Comparison of ENCODE assay signal across 8 mouse cellular contexts in the genomic region with DNA sequence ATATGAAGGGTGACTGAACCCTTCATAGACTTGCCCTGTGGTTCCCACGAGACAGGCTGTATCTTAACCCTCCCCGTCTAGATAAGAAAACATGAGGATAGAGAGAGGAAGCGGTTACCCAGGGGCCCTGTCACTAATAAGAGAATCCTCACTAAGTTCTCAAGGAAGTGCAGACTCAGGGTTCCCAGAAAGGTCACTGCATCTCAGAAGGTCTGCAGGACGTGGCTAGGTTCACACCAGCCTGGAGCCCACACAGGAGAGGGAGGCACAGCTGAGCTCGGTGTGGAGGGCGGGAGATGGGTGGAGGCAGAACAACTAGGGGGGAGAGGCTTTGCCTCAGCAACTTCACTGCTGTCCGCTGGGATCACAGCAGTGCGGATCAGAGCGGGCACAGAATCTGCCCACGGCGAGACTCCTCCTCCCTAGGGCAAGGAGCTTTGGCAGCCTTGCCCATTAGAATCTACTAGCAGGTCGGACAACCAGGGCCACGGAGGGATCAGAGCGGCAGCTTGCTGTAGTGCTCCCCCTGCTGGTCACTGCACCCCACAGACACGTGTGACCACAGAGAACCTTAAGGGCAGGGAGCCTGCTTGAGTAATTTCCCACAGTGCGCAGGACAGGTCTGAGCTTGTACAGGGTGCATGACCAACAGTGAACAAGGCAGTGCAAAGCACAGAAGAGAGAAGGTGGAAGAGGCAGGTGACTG. TPM values are rescaled to one million over a fixed set of nuclear protein-coding genes. Genes with fewer than 3 reads are reported as not detected.
DNase-seq lines count a peak whose midpoint lies in the region; ATAC-seq and TF ChIP-seq lines count a peak whose summit lies in the region.

No protein-coding gene starts in this region.

- peaks cover 22% of the 10 kb centered on the region for H3K4me1 ChIP-seq in G1E (ENCODE audit: insufficient read depth, low read depth, low read length)
- peaks cover 16% of the 10 kb centered on the region for H3K4me1 ChIP-seq in erythroblast, embryonic 14.5 days (ENCODE audit: control insufficient read depth)
- H3K4me1 ChIP-seq in heart, embryonic 16.5 days (ENCODE audit: control insufficient read depth, insufficient read depth, low read length) = peaks cover 23% of the 10 kb centered on the region

- peak; percentile 77 for TF ChIP-seq CTCF in G1E (IDR thresholded peaks at IDR 0.05; ENCODE audit: low read depth, low read length)

- no peaks in the 10 kb centered on the region for H3K36me3 ChIP-seq in G1E (replicated peaks)
- no peaks in the 10 kb centered on the region for H3K36me3 ChIP-seq in erythroblast, embryonic 14.5 days (ENCODE audit: control insufficient read depth)
- peaks cover 17% of the 10 kb centered on the region; the same call in 1 of the 2 replicates for H3K36me3 ChIP-seq in heart, embryonic 16.5 days (ENCODE audit: control insufficient read depth, insufficient read depth)

- peak; percentile 66 for ATAC-seq in G1E (ENCODE audit: extremely low read depth, insufficient number of reproducible peaks, low FRiP score, poor library complexity, severe bottlenecking)
- peak; percentile 71 for ATAC-seq in heart, embryonic 16.5 days (replicated peaks; ENCODE audit: extremely low read depth, insufficient read depth, low FRiP score)

- peak overlapping the region; percentile 51; the same call in 1 of the 2 replicates for H3K27ac ChIP-seq in heart, embryonic 16.5 days (ENCODE audit: low read length)

- peak overlapping the region; percentile 62 for H3K9ac ChIP-seq in heart, embryonic 16.5 days (ENCODE audit: low read length)

- peaks cover 57% of the 10 kb centered on the region for H3K27me3 ChIP-seq in G1E (ENCODE audit: insufficient read depth, low read length)
- H3K27me3 ChIP-seq in erythroblast, embryonic 14.5 days (ENCODE audit: control insufficient read depth) = no peaks in the 10 kb centered on the region
- no peaks in the 10 kb centered on the region for H3K27me3 ChIP-seq in heart, embryonic 16.5 days (ENCODE audit: control insufficient read depth, insufficient read depth, low read length)

- peak overlapping the region; percentile 51; the same call in 1 of the 2 replicates for H3K4me3 ChIP-seq in G1E (ENCODE audit: low read depth, low read length)
- H3K4me3 ChIP-seq in erythroblast, embryonic 14.5 days (replicated peaks) = peak overlapping the region; percentile 52
- peak overlapping the region; percentile 23 for H3K4me3 ChIP-seq in heart, embryonic 16.5 days (ENCODE audit: low read length)

- DNase-seq in G1E (ENCODE audit: low spot score) = peak; percentile 78
- DNase-seq in c-Kit-negative CD71-positive TER-119-positive erythroid progenitor cells, embryonic 14.5 days (ENCODE audit: low read depth, low spot score) = peak; percentile 47
- peak; percentile 93 to 94 for DNase-seq in kidney, postnatal 25 days
- peak; percentile 90 for DNase-seq in lung, postnatal 14 days
- peak; percentile 73 for DNase-seq in ovary, postnatal 14 days (ENCODE audit: low spot score)
- peak; percentile 93 for DNase-seq in thymus, postnatal 4 days

- WGBS in heart, embryonic 16.5 days = 19% methylated on average over 16 of the region's 16 CpGs

- peak overlapping the region; percentile 56 for H3K4me2 ChIP-seq in heart, embryonic 16.5 days (ENCODE audit: low read depth, low read length)

- no peaks in the 10 kb centered on the region for H3K9me3 ChIP-seq in G1E (replicated peaks)
- H3K9me3 ChIP-seq in erythroblast, embryonic 14.5 days (ENCODE audit: control insufficient read depth, low read length) = no peaks in the 10 kb centered on the region
- H3K9me3 ChIP-seq in heart, embryonic 16.5 days (replicated peaks; ENCODE audit: control insufficient read depth, low read length) = no peaks in the 10 kb centered on the region

RNA-seq across cellular contexts. Expression of gene BC034090, which starts 20.2 kb away (rescaled TPM):
- total RNA-seq in G1E (2014; fragmentation: Nextera tagmentation) (not detected in 2 replicates), G1E (2017) (0.11 TPM in 1 of 2 replicates, not detected in the other)
- 0.09 and 0.18 TPM in 2 replicates for polyA plus RNA-seq in G1E (2012)
- polyA plus RNA-seq in erythroblast, embryonic 14.5 days (2012) = not detected in 2 replicates
- 9.1 and 10.9 TPM in 2 replicates for polyA plus RNA-seq in heart, embryonic 16.5 days (2015; fragmentation: Nextera tagmentation; extraction: Ambion mirVana)

Comparison
In these comparisons a context has a peak if more than half of its experiments do, and no peak if none do; other contexts are left out.
1. Peak in every context shown above with its lines: DNase-seq, ATAC-seq, H3K4me3 ChIP-seq and H3K27ac ChIP-seq.